Mouse (Mus musculus) urinary bladder, postnatal 25 days (tissue): ENCODE results near the gene Ube3a.

Source experiments
- DNase-seq: peaks from one replicate; pipeline ENCODE4 v3.0.0; 2022; ENCODE audit warnings: low spot score

Gene Ube3a

DNA sequence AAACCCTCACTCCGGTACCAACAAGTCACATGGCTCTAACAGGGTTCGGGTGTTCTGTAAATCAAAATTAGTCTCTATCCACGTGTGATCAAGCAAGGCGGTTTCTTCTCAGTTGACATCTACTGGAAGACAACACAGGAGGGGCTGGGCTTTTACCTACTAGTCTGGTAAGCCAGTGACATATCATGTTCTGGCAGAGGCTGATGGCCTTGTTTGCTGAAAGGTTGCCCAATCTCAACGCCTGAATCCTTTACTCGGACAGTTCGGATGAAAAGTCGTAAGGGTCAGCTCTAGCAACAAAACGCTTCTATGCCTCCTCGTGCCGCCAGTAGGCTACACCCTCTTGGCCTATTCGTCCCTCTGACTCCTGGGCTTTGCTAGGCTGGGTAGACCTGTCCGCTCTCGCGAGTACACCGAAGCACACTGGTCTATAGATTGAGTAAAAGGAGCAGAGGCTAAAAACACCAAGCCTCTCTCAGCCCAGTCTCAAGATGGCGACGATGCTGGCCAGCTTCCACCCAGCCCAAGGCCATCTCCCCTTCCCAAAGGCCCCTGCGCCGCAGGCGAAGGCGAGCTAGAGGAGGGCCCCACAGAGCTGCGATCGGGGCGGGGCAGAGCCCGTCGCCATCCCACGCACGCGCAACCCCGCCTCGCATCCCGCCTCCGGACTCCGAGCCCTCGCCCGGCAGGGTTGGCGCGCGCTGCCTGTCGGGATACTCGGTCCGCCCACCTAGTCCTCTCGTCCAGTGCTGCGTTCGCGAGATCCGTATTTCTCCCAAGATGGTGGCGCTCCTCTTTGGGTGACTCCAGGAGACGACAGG lies at the start of gene Ube3a:
TSS of gene Ube3a (plus strand) at position 706 of the 821 bp plus-strand sequence.
- peak; percentile 95 for DNase-seq

DNA sequence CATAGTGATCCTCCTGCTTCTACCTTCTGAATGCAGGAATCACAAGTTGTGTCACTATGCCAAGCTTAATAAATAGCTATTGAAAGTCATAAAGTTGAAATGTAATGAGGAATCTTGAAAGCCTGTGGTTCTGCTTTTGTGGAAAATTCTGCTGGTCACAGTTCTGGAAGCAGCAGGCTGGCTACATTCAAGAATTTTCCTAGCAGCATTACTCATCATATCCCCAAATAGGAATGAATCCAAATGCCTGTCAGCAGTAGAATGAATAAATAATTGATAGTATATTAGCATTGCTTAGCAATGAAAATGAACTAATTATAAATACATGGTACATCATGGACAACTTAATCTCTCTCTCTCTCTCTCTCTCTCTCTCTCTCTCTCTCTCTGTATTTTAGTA lies 35.7 kb upstream of the Ube3a start:
- no peak for DNase-seq

DNA sequence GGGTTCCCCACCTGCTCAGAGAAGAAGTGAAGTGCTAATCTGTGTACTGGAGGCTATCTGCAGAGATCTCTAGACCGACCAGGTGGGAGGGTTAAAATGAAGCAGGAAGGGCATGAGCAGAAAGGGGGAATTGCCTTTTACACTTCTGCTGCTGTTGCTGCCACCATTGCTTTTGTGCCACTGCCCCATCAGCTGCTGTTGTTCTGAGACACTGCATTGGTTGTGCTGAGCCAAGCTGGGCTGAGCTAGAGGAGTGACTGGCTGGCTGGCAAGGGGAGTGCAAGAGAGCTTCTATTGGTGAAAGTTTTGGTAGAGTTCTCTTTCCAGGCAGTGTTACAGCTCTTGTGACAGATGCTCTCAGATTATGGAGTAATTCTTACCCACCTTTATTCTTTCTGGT lies 13.6 kb upstream of the Ube3a start:
- DNase-seq, result no peak

DNA sequence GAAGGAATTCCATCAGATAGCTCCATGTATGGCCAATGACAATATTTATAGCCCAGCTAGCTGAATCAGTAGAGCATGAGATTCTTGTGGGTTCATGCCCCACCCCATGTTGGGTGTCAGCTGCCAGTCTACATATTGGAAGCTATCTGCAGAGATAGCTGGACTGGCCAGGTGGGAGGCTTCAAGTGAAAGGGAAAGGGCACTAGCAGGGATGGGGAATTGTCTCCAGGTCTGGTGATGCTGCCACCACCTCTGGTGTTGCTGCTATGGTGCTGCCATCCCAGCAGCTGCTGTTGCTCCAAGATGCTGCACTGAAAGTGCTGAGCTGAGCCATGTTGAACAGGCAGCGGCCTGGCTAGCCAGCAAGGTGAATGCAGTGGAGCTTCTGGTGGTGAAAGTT lies 7.3 kb upstream of the Ube3a start:
- DNase-seq, result no peak

DNA sequence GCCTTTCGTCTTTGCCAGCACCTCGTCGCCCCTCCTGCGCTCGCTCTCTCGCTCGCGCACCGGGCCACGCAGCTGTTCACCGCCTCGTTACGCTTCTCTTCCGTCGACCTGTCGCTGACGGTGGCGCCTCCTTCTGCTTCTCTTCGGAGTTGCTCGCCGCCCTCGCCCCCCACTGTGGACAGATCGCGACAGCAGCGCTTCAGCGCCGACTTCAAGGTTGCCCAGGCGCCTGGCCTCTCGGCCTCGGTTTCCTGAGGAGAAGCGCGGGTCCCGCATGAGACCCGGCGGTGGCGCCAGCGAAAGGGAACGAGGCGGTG lies 274 bp downstream of the Ube3a start:
- DNase-seq, result no peak

DNA sequence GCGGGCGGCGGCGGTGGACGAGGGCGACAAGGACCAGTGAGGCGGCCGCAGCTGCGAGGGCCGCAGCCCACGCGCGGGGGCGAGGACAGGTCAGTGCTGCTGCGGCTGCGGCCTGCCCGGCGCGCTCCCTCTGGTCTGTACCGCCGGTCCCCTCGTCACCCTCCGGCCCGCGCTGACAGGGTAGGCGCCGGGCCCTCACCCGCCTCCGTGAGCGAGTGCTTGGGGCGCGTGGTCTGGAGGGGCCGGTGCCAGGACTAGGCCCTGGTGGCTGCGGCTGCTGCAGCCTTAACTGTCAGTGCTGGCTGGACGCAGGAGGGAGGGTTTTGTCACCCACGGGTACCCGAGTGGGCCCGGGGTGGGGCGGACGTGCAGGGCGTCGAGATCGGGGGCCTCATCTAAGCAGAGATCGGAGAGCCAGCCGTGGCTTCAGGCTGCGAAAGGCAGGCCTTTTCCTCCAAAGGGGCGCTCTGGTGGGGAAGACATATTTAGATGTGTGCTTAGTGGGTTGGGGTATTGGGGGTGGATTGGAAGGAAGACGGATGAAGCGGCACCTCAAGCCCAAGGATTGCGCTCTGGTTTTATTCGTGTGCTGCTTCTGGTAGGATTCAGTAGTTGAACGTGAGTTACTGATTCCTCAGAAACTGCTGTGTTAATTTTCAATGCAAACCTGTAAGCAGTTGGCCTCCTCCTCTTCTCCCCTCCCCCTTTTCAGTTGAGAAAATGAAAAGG lies 797 bp downstream of the Ube3a start:
- DNase-seq, result peak; percentile 65

DNA sequence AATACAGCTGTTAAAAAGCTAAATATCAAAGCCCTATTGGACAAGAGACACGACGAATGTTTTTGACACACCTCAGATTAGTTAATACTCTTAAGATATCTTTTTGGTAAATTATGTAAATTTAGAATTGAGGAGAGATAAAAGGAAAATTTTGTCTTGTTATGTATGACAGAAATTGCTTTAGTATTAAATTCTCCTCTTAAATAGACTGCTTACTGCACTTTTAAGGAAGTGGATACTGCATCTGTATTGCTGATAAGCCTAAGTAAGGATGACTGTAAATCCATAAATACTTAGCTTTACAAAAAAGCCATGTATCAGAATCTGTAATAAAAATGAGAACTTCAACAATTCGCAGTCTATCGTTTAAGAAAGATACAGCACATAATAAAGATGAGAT lies 1.8 kb downstream of the Ube3a start:
- no peak for DNase-seq

DNA sequence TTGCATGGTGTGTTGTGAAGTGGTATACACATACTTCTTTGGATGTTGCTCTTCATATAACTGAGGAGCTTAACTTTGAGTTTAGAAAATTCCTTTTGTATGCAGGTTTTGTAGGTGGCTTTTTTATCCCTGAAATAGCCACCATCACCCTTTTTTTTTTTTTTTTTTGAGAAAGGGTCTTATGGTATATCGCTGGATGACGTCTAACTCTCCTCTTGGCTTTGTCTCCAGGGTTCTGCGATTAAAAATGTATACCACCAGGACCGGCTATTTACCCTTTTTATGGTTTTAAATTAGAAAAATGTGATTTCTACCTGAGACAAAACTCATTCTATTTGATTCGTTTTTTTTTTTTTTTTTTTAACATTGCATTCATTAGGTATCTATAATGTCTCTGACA lies 2.2 kb downstream of the Ube3a start:
- DNase-seq, result no peak

DNA sequence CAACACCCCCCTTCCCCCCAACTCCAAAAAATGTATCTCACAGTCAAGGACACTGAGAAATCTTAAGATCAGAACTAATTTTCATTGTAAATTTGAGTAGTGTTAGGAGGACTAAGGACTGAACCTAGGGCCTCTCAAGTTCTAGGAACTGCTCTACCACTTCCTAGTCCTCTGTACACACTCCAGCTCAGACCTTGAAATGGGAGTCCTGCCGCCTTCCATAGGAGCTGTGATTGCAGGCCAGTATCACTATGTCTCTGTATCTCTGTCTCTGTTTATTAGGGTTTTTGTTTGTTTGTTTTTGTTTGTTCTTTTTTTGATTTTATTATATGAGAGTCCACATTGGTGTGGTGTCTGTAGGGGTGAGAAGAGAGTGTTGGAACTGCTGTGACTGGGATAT lies 3.4 kb downstream of the Ube3a start:
- no peak for DNase-seq

DNA sequence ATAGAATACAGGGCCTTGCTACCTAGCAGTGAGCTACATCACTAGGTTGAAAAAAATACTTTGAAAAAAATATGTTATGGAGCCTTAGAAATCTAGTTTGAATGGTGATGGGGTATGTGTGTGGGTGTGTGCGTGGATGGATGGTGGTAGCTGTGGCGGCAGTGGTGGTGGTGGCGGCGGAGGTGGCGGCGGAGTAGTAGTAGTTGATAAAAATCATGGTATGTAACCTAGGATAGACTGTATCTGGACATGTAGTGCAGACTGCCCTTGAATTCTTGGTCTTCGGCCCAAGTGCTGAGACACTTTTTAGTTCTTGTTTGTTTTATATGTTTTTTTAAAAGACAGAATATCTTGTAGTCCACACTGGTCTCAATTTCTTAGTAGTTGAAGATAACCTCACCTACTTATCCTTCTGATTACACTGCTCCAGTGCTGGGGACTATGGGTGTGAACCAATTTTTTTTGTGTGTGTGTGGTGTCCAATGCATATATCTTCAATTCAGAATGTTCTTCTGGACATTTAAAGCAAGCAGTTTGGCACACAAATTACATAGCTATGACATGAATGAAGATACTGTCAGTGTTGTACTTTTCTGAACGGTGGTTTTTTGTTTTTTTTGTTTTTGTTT lies 6.3 kb downstream of the Ube3a start:
- no peak for DNase-seq

DNA sequence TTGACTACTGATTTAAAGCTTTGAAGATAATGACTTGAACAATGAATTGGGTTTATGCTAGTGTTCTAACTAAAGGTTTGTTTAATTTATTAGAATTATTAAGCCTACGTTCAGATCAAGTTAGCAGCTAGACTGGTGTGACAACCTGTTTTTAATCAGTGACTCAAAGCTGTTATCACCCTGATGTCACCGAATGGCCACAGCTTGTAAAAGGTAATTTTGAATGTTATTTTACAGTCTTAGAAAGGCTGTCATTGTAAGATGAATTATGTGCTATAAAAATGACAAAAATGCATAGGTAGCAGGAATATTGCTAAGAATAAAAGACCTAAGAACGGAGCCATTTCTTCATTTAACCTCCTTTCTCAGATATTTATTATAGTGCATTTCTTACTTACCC lies 14.7 kb downstream of the Ube3a start:
- DNase-seq, result no peak

DNA sequence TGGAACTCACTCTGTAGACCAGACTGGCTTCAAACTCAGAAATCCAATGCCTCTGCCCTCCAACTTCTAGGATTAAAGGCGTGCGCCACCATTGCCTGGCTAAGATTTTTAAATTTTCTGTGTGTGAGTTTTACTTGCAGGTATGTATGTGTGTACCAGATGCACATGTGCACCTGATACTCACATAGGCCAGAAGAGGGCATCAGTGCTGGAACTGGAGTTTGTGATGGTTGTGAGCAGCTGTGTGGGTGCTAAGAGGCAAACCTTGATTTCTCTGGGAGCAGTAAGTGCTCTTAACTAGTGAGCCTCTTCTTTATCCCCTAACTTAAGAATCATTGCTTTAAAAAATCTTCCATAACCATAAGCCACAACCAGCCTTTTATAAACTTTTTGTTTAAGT lies 17.0 kb downstream of the Ube3a start:
- no peak for DNase-seq

DNA sequence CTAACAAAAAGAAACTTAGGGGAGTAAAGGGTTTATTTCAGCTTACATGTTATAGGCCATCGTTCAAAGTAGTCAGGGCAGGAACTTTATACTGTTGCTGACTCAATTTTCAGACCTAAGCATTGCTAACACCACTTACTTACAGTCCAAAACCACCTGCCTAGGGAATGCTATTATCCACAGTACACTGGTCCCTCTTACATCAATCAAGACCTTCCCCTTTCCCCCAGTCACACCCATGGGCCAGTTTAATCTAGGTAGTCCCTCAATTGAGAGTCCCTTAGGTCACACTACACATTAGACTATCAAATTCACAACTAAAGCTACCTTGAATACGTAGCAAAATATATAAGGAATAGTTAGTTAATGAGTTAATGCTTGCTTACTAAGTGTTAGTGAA lies 24.8 kb downstream of the Ube3a start:
- no peak for DNase-seq

DNA sequence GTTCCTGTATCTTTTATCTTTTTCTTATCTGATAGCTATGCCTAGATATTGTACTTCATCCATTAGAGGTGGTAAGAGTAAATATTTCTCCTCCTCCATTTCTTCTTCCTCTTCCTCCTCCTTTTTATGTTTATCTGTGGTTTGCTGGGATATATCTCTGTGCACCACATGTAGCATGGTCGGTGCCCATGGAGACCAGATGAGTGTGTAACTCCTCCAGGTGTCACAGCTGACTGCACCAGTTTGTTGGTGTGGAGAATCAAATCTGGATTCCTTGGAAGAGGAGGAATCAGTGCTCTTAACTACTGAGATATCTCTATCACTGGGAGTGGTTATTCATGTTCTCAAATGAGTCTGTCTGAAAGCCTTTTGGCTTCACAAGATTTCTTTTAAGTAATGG lies 37.0 kb downstream of the Ube3a start:
- DNase-seq, result no peak

DNA sequence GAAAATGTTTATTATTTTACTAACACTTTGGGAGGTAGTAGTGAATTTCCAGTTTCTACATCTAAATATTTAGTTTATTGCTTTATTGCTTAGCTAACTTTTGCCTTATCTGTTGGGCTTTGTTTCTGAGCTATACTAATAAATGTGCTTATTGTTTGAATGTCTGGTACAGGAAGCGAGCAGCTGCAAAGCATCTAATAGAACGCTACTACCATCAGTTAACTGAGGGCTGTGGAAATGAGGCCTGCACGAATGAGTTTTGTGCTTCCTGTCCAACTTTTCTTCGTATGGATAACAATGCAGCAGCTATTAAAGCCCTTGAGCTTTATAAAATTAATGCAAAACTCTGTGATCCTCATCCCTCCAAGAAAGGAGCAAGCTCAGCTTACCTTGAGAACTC lies 43.2 kb downstream of the Ube3a start:
- DNase-seq, result no peak

DNA sequence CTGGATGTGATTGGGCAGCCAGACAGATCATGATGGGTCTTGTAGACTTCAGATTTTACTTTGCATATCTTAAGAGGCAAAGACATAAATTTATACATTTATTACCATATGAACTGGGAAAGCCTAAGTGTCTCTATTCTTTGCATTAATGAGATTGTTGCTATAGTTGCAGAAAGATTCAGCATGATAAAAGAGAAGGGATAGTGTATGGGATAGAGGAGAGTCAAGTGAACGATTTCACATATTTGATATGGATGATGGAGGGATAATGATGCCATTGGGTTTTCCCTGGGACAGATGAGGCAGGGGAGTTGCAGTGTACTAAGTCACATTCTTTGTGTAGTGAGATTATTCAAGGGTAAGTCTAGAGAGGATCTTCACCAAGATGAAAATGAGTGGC lies 84.0 kb downstream of the Ube3a start:
- DNase-seq, result no peak

DNA sequence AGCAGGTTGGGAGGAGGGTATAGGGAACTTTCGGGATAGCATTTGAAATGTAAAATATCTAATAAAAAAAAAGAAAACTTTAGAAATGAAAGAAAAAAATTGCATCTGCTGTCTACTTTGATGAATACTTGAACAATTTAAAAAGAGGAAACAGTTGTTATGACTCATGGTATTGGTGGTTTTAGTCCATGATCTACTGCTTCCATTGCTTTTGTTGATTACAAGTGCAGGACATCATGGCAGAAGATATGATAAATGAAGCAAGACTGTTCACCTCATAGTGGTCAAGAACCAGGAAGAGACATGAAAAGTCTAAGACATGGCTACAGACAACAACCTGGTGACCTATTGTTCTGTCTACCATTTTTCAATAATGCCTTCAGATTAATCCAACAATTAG lies 94.2 kb downstream of the Ube3a start:
- DNase-seq, result no peak
